Mouse (Mus musculus) forebrain, postnatal 0 days (tissue): ENCODE data around the gene Eif2b2. TPM values are rescaled to one million over a fixed set of nuclear protein-coding genes. Genes with fewer than 3 reads are reported as not detected.

Source experiments
- ATAC-seq: fragments of 200-750 bp; cut with Nextera tagmentation; 2 replicates; pipeline ENCODE4 v1.8.0; 2017; ENCODE audit warnings: mild to moderate bottlenecking, moderate library complexity
- DNase-seq: peaks from one replicate; pipeline ENCODE4 v3.0.0-alpha.2; 2015
- H3K27ac ChIP-seq: fragments of 300-500 bp; sonication (generic); 2 replicates; pipeline ENCODE4 v1.5.1; 2014; ENCODE audit warnings: low read depth, mild to moderate bottlenecking, antibody characterized with exemption, low read length, moderate library complexity, mixed read lengths
- H3K27me3 ChIP-seq: fragments of 300-500 bp; sonication (generic); 2 replicates; pipeline ENCODE4 v1.6.1; 2014; ENCODE audit warnings: mild to moderate bottlenecking, low read length, mixed read lengths; ENCODE audit not compliant: insufficient read depth
- H3K36me3 ChIP-seq: fragments of 300-500 bp; sonication (generic); 2 replicates; pipeline ENCODE4 v1.6.1; 2014; ENCODE audit warnings: mild to moderate bottlenecking, moderate library complexity; ENCODE audit not compliant: insufficient read depth
- H3K4me1 ChIP-seq: fragments of 300-500 bp; sonication (generic); 2 replicates; pipeline ENCODE4 v1.6.1; 2014; ENCODE audit warnings: antibody characterized with exemption; ENCODE audit not compliant: insufficient read depth
- H3K4me2 ChIP-seq: fragments of 300-500 bp; sonication (generic); 2 replicates; pipeline ENCODE4 v1.6.1; 2014; ENCODE audit warnings: low read depth, mild to moderate bottlenecking, moderate library complexity
- H3K4me3 ChIP-seq: fragments of 300-500 bp; sonication (generic); 2 replicates; pipeline ENCODE4 v1.5.1; 2014; ENCODE audit warnings: low read depth, low read length, mixed read lengths
- H3K9ac ChIP-seq: fragments of 300-500 bp; sonication (generic); 2 replicates; pipeline ENCODE4 v1.6.1; 2014; ENCODE audit warnings: mild to moderate bottlenecking
- H3K9me3 ChIP-seq: fragments of 300-500 bp; sonication (generic); 2 replicates; pipeline ENCODE4 v1.6.1; 2016; ENCODE audit warnings: low read length
- CTCF ChIP-seq: sonication (generic); IDR thresholded peaks from 2 replicates; pipeline ENCODE4 v1.5.1; 2016; ENCODE audit warnings: antibody characterized with exemption, control low read depth, low read depth
- WGBS: fragments of 180-500 bp; shearing (Covaris S2); extraction: QIAGEN DNeasy Blood & Tissue Kit; methylation state at CpG from one replicate; pipeline ENCODE4 v1.1.7; 2014; 5-methylcytosine and 5-hydroxymethylcytosine counted together
- microRNA-seq, 2 experiments: library from miRNA; unstranded; fragments of <30 nt; microRNA quantifications; one replicate each; pipeline ENCODE4; 2016
- polyA plus RNA-seq: library from polyadenylated mRNA; unstranded; fragments of >200 nt; fragmentation: Nextera tagmentation; extraction: Ambion mirVana; gene quantifications from 2 replicates; pipeline ENCODE4 v1.2.1, GENCODE M21; 2015
- total RNA-seq: library from RNA; depleted of rRNA; stranded (reverse); fragments of >200 nt; gene quantifications from 2 replicates; pipeline ENCODE4 v1.2.3, GENCODE M21; 2014; rRNA removed

Eif2b2 gene
- total and polyA plus RNA-seq, 2 experiments from 2014 or later = 69.0 to 78.3 TPM

GRCm38 (mm10) chr12:85264940-85265339 is 45.7 kb downstream of the Eif2b2 start:
- Histone ChIP-seq H3K4me3 (no peak overlapping the region), H3K36me3 (peaks cover 6% of the 10 kb centered on the region; the same call in 1 of the 2 replicates), H3K4me1 (peaks cover 4% of the 10 kb centered on the region), H3K4me2 (no peak overlapping the region), H3K27ac (no peak overlapping the region), H3K27me3 (no peaks in the 10 kb centered on the region), H3K9me3 (no peaks in the 10 kb centered on the region), H3K9ac (no peak overlapping the region)
- no peak for DNase-seq
- ATAC-seq = no peak
- WGBS = 53% methylated on average over 7 of the region's 7 CpGs
- TF ChIP-seq CTCF = no peak

- Histone ChIP-seq H3K9ac (no peak overlapping the region), H3K27ac (no peak overlapping the region), H3K4me1 (peaks cover 6% of the 10 kb centered on the region), H3K4me2 (no peak overlapping the region), H3K4me3 (no peak overlapping the region), H3K36me3 (0 out of 2 replicates have a peak, but pooled peaks cover 3% of the 10 kb centered on the region), H3K27me3 (no peaks in the 10 kb centered on the region), H3K9me3 (no peaks in the 10 kb centered on the region)
- WGBS = 97% methylated on average over 3 of the region's 3 CpGs
- DNase-seq (no peak), ATAC-seq (no peak)
- TF ChIP-seq CTCF = no peak
Measured at GRCm38 (mm10) chr12:85266248-85266647, 47.0 kb downstream of the Eif2b2 start.

- DNase-seq (no peak), ATAC-seq (no peak)
- Histone ChIP-seq H3K27me3 (no peaks in the 10 kb centered on the region), H3K36me3 (0 out of 2 replicates have a peak, but pooled peaks cover 3% of the 10 kb centered on the region), H3K9ac (peak overlapping the region; percentile 81), H3K27ac (peak overlapping the region; percentile 80), H3K4me1 (peaks cover 6% of the 10 kb centered on the region), H3K9me3 (no peaks in the 10 kb centered on the region), H3K4me3 (peak overlapping the region; percentile 66), H3K4me2 (peak overlapping the region; percentile 64)
- no peak for TF ChIP-seq CTCF
- 39% methylated on average over 3 of the region's 3 CpGs for WGBS
Measured at GRCm38 (mm10) chr12:85269821-85270220, 50.5 kb downstream of the Eif2b2 start.

GRCm38 (mm10) chr12:85270319-85270718 is 51.0 kb downstream of the Eif2b2 start, which contains the start of gene Mlh3:
Mlh3 (minus strand) TSS chr12:85270599.
- under 1% methylated on average over 35 of the region's 35 CpGs for WGBS
- Histone ChIP-seq H3K27ac (peak within 1 kb of the TSS; percentile 80), H3K9ac (peak within 1 kb of the TSS; percentile 81), H3K27me3 (no peaks in the 10 kb centered on the region), H3K4me1 (peaks cover 6% of the 10 kb centered on the region), H3K9me3 (no peaks in the 10 kb centered on the region), H3K36me3 (0 out of 2 replicates have a peak, but pooled peaks cover 3% of the 10 kb centered on the region), H3K4me3 (peak within 1 kb of the TSS; percentile 66), H3K4me2 (peak within 1 kb of the TSS; percentile 64)
- DNase-seq (peak; percentile 93), ATAC-seq (peak; percentile 96)
- TF ChIP-seq CTCF = peak; percentile 70

GRCm38 (mm10) chr12:85271132-85271842 is 52.0 kb downstream of the Eif2b2 start:
- no peak for TF ChIP-seq CTCF
- H3K4me1 ChIP-seq = peaks cover 6% of the 10 kb centered on the region
- no peak overlapping the region for H3K4me2 ChIP-seq
- ATAC-seq = no peak
- H3K4me3 ChIP-seq = no peak overlapping the region
- H3K36me3 ChIP-seq = 0 out of 2 replicates have a peak, but pooled peaks cover 3% of the 10 kb centered on the region
- H3K27ac ChIP-seq = no peak overlapping the region
- 79% methylated on average over 7 of the region's 7 CpGs for WGBS
- H3K27me3 ChIP-seq = no peaks in the 10 kb centered on the region
- DNase-seq = no peak
- no peaks in the 10 kb centered on the region for H3K9me3 ChIP-seq
- no peak overlapping the region for H3K9ac ChIP-seq

- Histone ChIP-seq H3K36me3 (0 out of 2 replicates have a peak, but pooled peaks cover 3% of the 10 kb centered on the region), H3K9me3 (no peaks in the 10 kb centered on the region), H3K4me3 (no peak overlapping the region), H3K27ac (no peak overlapping the region), H3K9ac (no peak overlapping the region), H3K4me1 (peaks cover 6% of the 10 kb centered on the region), H3K4me2 (no peak overlapping the region), H3K27me3 (no peaks in the 10 kb centered on the region)
- no peak for DNase-seq
- no peak for ATAC-seq
- 76% methylated on average over 4 of the region's 4 CpGs for WGBS
- no peak for TF ChIP-seq CTCF
Measured at GRCm38 (mm10) chr12:85271843-85272206, 52.5 kb downstream of the Eif2b2 start.

GRCm38 (mm10) chr12:85273508-85273907 is 54.2 kb downstream of the Eif2b2 start:
- DNase-seq (no peak), ATAC-seq (no peak)
- H3K4me2 ChIP-seq = no peak overlapping the region
- H3K4me1 ChIP-seq = peaks cover 6% of the 10 kb centered on the region
- WGBS = 89% methylated on average over 10 of the region's 10 CpGs
- no peak overlapping the region for H3K9ac ChIP-seq
- no peaks in the 10 kb centered on the region for H3K9me3 ChIP-seq
- H3K27me3 ChIP-seq = no peaks in the 10 kb centered on the region
- no peak for TF ChIP-seq CTCF
- H3K36me3 ChIP-seq = no peaks in the 10 kb centered on the region
- H3K4me3 ChIP-seq = no peak overlapping the region
- no peak overlapping the region for H3K27ac ChIP-seq

Small RNAs within 50 kb of the gene (microRNA-seq; reads per million reads assigned to microRNA genes)
- gene Mir6938 = 0.12 to 0.39 reads per million in 2 experiments

Other genes starting within 250 kb of the Eif2b2 start
- gene Fcf1, start 248.6 kb upstream of the Eif2b2 start, total RNA-seq = 38.6 and 44.5 TPM in 2 replicates
- gene Fcf1, start 248.6 kb upstream of the Eif2b2 start, polyA plus RNA-seq = 92.9 and 112 TPM in 2 replicates
- 81.6 and 96.9 TPM in 2 replicates for gene Arel1, start 248.6 kb upstream of the Eif2b2 start, total RNA-seq
- gene Arel1, start 248.6 kb upstream of the Eif2b2 start, polyA plus RNA-seq = 26.5 and 32.8 TPM in 2 replicates
- gene Ylpm1, start 223.2 kb upstream of the Eif2b2 start, total RNA-seq = 51.2 and 59.6 TPM in 2 replicates
- gene Ylpm1, start 223.2 kb upstream of the Eif2b2 start, polyA plus RNA-seq = 17.3 and 23.4 TPM in 2 replicates
- 0.23 and 1.4 TPM in 2 replicates for gene Prox2, start 108.7 kb upstream of the Eif2b2 start, total RNA-seq
- gene Prox2, start 108.7 kb upstream of the Eif2b2 start, polyA plus RNA-seq = 0.84 and 1.4 TPM in 2 replicates
- gene Dlst, start 108.6 kb upstream of the Eif2b2 start, total RNA-seq = 109 and 121 TPM in 2 replicates
- gene Dlst, start 108.6 kb upstream of the Eif2b2 start, polyA plus RNA-seq = 80.8 and 92.8 TPM in 2 replicates
- 32.9 and 33.8 TPM in 2 replicates for gene Rps6kl1, start 68.2 kb upstream of the Eif2b2 start, total RNA-seq
- gene Rps6kl1, start 68.2 kb upstream of the Eif2b2 start, polyA plus RNA-seq = 28.9 and 31.6 TPM in 2 replicates
- 5.3 and 7.8 TPM in 2 replicates for gene Pgf, start 41.7 kb upstream of the Eif2b2 start, total RNA-seq
- 7.6 and 8.9 TPM in 2 replicates for gene Pgf, start 41.7 kb upstream of the Eif2b2 start, polyA plus RNA-seq
- gene Mlh3, start 51.1 kb downstream of the Eif2b2 start, total RNA-seq = 9.2 and 10.5 TPM in 2 replicates
- 4.3 and 5.8 TPM in 2 replicates for gene Mlh3, start 51.1 kb downstream of the Eif2b2 start, polyA plus RNA-seq
- gene Acyp1, start 69.0 kb downstream of the Eif2b2 start, total RNA-seq = 24.5 and 39.6 TPM in 2 replicates
- 44.4 and 50.7 TPM in 2 replicates for gene Acyp1, start 69.0 kb downstream of the Eif2b2 start, polyA plus RNA-seq
- 0.69 and 1.3 TPM in 2 replicates for gene Zc2hc1c, start 69.1 kb downstream of the Eif2b2 start, total RNA-seq
- 0.75 and 1.1 TPM in 2 replicates for gene Zc2hc1c, start 69.1 kb downstream of the Eif2b2 start, polyA plus RNA-seq
- 19.0 and 23.2 TPM in 2 replicates for gene Nek9, start 119.9 kb downstream of the Eif2b2 start, total RNA-seq
- 6.6 and 8.5 TPM in 2 replicates for gene Nek9, start 119.9 kb downstream of the Eif2b2 start, polyA plus RNA-seq
- gene Tmed10, start 155.4 kb downstream of the Eif2b2 start, total RNA-seq = 45.0 and 59.2 TPM in 2 replicates
- gene Tmed10, start 155.4 kb downstream of the Eif2b2 start, polyA plus RNA-seq = 147 and 167 TPM in 2 replicates